Mouse (Mus musculus) cerebellum, adult 2 months (tissue): ENCODE data around the gene Slc51a. TPM values are rescaled to one million over a fixed set of nuclear protein-coding genes. Genes with fewer than 3 reads are reported as not detected.

Experiments used
- DNase-seq, 2 experiments: peaks; one replicate each; pipeline ENCODE4 v3.0.0; 2021
- H3K27ac ChIP-seq: fragments of 200-500 bp; 2 replicates; pipeline ENCODE4 v1.5.1; 2012; ENCODE audit warnings: low read length, control low read depth, inconsistent platforms; ENCODE audit not compliant: insufficient read depth
- H3K27me3 ChIP-seq: fragments of 200-500 bp; 2 replicates; pipeline ENCODE4 v1.6.1; 2012; ENCODE audit warnings: inconsistent platforms, mild to moderate bottlenecking, low read length, moderate library complexity; ENCODE audit not compliant: control insufficient read depth, insufficient read depth
- H3K4me1 ChIP-seq: fragments of 200-500 bp; 2 replicates; pipeline ENCODE4 v1.6.1; 2011; ENCODE audit warnings: low read length; ENCODE audit not compliant: control insufficient read depth, insufficient read depth
- H3K4me3 ChIP-seq: fragments of 200-500 bp; replicated peaks from 2 replicates; pipeline ENCODE3; 2011; ENCODE audit warnings: mild to moderate bottlenecking, low read depth, low read length, control low read depth; ENCODE audit not compliant: insufficient read depth
- CTCF ChIP-seq: fragments of 200-500 bp; IDR thresholded peaks from 2 replicates; pipeline ENCODE4 v1.5.1; 2011; ENCODE audit warnings: low read depth, mild to moderate bottlenecking, control low read depth, low read length, moderate library complexity, borderline replicate concordance; ENCODE audit not compliant: insufficient read depth
- POLR2A ChIP-seq: fragments of 200-500 bp; IDR thresholded peaks from 2 replicates; pipeline ENCODE4 v1.6.1; 2011; ENCODE audit warnings: low read length, control low read depth, borderline replicate concordance; ENCODE audit not compliant: insufficient read depth
- WGBS: fragments of 180-500 bp; shearing (Covaris S2); methylation state at CpG from one replicate; pipeline ENCODE4 v1.1.7; 2018; 5-methylcytosine and 5-hydroxymethylcytosine counted together
- polyA plus RNA-seq: library from polyadenylated mRNA; depleted of rRNA; stranded (reverse); fragments of >200 nt; gene quantifications from 2 replicates; pipeline ENCODE4 v1.2.3, GENCODE M21; 2012

Slc51a gene
- polyA plus RNA-seq, 1 experiment = 0.05 TPM

DNA sequence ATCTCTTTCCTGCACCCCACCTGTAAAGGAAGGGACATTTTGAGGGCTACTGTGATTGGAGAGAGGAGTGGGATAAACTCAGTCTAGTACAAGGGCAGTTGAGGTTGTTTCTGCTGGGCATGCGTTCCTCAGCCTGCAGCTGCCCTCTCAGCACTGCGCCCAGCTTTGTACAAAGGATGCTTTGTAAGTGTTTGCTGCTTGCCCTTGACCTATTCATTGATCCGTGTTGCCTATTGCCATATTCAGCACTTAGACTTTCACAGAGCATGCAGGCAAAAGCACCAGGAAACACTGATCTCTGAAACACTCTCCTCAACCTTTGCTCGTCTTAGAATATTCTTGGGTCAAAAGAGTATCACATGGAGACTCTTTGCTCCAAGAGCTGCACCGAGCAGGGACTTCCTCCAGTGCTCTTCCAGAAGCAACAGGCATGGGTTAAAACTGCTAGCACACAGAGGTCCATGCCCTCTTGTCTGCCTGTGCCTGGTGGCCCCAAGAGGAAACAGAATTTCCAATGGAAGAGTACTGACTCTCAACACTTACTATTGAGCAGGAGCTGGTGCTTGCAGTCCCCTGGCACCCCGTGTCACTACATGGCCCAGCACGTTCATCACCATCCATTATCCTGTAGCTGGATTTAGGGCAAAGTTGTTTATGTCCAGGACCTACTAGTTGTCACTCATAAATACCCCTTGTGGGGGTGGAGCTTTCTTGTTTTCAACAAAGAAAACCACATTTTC lies 15.2 kb downstream of the Slc51a start:
- DNase-seq = no peak
- Histone ChIP-seq H3K4me1 (no peaks in the 10 kb centered on the region), H3K4me3 (no peak overlapping the region), H3K27me3 (no peaks in the 10 kb centered on the region), H3K27ac (peak overlapping the region; percentile 61; the same call in 1 of the 2 replicates)
- 87% methylated on average over 7 of the region's 7 CpGs for WGBS
- TF ChIP-seq CTCF = no peak
- no peak for TF ChIP-seq POLR2A

DNA sequence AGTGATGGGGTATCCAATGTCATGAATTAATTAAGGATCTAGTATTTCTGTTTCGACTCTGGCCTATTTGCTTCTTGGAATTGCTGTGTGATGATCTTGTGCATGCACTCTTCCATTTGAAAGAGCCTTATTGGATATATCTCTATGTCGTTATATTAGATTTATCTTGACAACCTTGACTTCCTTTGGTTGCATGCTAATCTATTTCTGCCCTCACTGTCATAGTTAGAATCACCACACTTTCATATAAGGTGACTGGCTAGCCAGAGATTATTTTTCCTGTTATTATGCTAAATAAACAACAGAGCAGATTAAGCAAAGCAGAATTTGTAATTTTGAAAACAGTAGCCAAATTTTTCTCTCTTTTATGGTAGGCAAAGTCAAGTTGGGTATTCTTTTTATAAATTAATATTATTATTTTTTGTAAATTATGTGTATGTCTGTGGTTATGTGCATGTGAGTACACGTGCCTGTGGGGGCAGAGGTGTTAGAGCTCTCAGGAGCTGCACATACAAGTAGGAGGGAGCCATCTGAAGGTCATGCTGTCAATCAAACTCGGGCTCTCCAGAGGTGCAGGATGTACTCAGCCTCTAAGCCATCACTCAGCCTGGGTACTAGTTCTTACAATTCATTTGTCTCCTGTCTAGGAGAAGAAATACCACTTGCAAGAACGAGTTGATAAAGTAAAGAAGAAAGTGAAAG lies 18.1 kb downstream of the Slc51a start:
- TF ChIP-seq CTCF = no peak
- no peak for TF ChIP-seq POLR2A
- WGBS = 85% methylated on average over 5 of the region's 5 CpGs

DNA sequence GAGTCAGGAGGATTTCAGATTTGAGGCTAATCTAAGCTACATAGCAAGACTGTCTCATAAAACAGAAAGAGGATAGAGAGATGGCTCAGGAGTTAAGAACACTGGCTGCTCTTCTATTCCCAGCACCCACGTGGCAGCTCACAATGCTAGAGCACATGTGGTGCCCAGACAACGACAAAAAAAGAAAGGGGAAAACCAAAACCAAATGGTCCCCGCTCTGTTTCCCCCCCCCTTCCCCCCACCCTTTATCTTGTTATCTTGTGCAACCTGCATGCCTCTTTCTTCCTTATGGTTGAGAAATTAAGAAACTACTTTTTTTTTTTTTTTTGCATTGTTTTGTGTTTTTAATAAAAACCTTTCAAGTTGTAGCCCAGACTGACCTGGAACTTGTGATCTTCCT lies 19.2 kb downstream of the Slc51a start:
- DNase-seq = no peak
- no peak overlapping the region for H3K27ac ChIP-seq
- WGBS = 85% methylated on average over 3 of the region's 3 CpGs
- no peaks in the 10 kb centered on the region for H3K4me1 ChIP-seq
- TF ChIP-seq POLR2A (no peak), CTCF (no peak)
- no peak overlapping the region for H3K4me3 ChIP-seq
- H3K27me3 ChIP-seq = no peaks in the 10 kb centered on the region

More for the DNA sequence above, 18.1 kb downstream of the Slc51a start:
- H3K27ac ChIP-seq = no peak overlapping the region
- H3K4me1 ChIP-seq = no peaks in the 10 kb centered on the region
- H3K27me3 ChIP-seq = no peaks in the 10 kb centered on the region
- H3K4me3 ChIP-seq = no peak overlapping the region
- DNase-seq = no peak

DNA sequence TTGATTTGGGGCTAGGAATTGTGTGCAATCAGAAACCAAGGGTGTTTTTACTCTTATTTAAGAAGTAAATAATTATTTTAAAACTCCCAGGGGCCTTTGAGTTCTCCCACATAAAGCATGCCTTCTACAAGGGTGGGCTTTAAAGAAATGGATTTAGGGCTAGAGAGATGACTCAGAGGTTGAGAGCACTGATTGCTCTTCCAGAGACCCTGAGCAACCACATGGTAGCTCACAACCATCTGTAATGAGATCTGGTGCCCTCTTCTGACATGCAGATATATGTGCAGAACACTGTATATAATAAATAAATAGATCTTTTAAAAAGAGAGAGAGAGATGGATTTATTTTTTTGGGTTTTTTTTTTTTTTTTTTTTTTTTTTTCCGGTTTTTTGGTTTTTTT lies 22.8 kb downstream of the Slc51a start:
- WGBS = 0% methylated on average over 1 of the region's 1 CpGs
- Histone ChIP-seq H3K4me3 (no peak overlapping the region), H3K27ac (no peak overlapping the region), H3K4me1 (no peaks in the 10 kb centered on the region), H3K27me3 (no peaks in the 10 kb centered on the region)
- no peak for DNase-seq
- TF ChIP-seq POLR2A (no peak), CTCF (no peak)

DNA sequence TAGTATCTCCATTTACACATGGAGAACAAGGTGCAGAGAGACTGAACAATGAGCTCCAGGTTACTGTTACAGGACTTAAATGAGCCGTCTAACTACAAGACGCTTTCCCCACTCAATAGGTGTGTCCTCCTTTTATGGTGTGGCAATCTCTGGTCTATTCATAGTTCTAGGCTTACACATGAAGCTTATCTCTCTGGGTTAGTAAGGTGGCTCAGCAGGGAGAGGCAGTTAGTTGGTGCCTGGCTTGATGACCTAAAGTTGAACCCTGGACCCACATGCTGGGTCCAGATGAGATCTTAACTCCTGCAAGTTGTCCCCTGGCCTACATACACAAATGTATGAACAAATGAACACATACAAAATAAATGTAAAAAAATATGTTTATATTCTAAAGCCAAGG lies 24.3 kb downstream of the Slc51a start:
- no peak for TF ChIP-seq CTCF
- no peak for TF ChIP-seq POLR2A
- 90% methylated on average over 2 of the region's 2 CpGs for WGBS
- Histone ChIP-seq H3K4me3 (no peak overlapping the region), H3K4me1 (no peaks in the 10 kb centered on the region), H3K27ac (no peak overlapping the region), H3K27me3 (no peaks in the 10 kb centered on the region)
- DNase-seq = no peak

DNA sequence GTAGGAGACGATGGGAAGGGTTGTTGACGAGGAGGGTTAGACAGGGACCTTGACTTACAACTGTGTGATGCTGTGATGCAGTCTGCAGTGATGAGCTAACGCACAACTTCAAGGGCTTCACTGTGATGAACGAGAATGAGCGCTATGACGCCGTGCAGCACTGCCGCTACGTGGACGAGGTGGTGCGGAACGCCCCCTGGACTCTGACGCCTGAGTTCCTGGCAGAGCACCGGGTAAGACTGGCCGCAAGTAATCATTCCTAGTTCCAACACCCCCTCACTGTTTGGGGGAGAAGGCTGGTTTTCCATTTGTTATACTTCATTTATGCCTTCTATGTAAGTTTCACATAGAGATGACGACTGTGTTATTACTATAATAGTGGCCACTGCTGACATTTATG lies 24.7 kb downstream of the Slc51a start:
- no peak overlapping the region for H3K27ac ChIP-seq
- DNase-seq = no peak
- H3K4me3 ChIP-seq = no peak overlapping the region
- H3K27me3 ChIP-seq = no peaks in the 10 kb centered on the region
- TF ChIP-seq CTCF (no peak), POLR2A (no peak)
- 93% methylated on average over 16 of the region's 16 CpGs for WGBS
- H3K4me1 ChIP-seq = no peaks in the 10 kb centered on the region; the same call in 1 of the 2 replicates

DNA sequence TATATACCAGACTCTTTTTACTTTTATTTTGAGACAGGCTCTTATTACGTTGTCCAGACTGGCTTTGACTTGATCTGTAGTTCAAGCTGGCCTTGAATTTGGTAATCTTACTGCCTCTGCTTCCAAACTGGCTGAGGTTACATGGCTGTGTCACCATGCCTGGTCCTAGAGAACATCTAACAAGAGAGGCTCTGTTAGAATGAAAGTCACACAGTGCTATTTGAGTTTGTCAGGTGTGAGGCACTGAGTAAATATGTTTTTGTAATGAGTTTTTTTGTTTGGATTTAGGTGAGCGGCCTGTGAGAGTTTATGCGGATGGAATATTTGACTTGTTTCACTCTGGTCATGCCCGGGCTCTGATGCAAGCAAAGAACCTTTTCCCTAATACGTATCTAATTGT lies 26.0 kb downstream of the Slc51a start:
- no peaks in the 10 kb centered on the region for H3K27me3 ChIP-seq
- 97% methylated on average over 5 of the region's 5 CpGs for WGBS
- no peak for DNase-seq
- no peak overlapping the region for H3K27ac ChIP-seq
- H3K4me1 ChIP-seq = no peaks in the 10 kb centered on the region; the same call in 1 of the 2 replicates
- no peak for TF ChIP-seq CTCF
- TF ChIP-seq POLR2A = no peak
- H3K4me3 ChIP-seq = no peak overlapping the region

DNA sequence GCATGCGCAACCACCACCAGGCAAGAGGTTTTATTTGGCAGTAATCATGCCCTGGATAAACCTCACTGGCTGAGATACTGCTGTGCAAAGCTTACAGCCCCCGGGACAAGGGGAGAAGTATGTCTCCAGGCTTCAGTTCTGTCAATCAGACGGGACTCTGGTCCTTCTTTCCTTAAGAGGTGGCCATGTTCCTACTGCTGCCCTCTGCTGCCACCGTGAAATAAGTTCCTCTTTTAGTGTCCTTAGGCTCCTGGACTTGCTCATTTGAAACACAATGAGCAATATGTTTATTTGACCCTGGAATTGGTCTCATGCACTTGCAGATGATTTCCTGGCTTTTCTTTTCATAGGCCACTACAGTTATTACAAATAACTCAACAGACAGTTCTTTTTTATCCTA lies 27.2 kb downstream of the Slc51a start:
- Histone ChIP-seq H3K27ac (no peak overlapping the region), H3K4me3 (no peak overlapping the region), H3K27me3 (no peaks in the 10 kb centered on the region), H3K4me1 (no peaks in the 10 kb centered on the region; the same call in 1 of the 2 replicates)
- WGBS = 53% methylated on average over 4 of the region's 4 CpGs
- DNase-seq = no peak
- no peak for TF ChIP-seq CTCF
- no peak for TF ChIP-seq POLR2A
